Mouse (Mus musculus) liver, postnatal 0 days (tissue): Measurements from ENCODE around the gene Ctnnb1.

Experiments used
- CTCF ChIP-seq: sonication (generic); IDR thresholded peaks from 2 replicates; pipeline ENCODE4 v1.5.1; 2016; ENCODE audit warnings: antibody characterized with exemption, low read depth
- EP300 ChIP-seq: IDR thresholded peaks from 2 replicates; pipeline ENCODE4 v1.6.1; 2016; ENCODE audit warnings: antibody characterized with exemption, low read depth, mild to moderate bottlenecking

DNA sequence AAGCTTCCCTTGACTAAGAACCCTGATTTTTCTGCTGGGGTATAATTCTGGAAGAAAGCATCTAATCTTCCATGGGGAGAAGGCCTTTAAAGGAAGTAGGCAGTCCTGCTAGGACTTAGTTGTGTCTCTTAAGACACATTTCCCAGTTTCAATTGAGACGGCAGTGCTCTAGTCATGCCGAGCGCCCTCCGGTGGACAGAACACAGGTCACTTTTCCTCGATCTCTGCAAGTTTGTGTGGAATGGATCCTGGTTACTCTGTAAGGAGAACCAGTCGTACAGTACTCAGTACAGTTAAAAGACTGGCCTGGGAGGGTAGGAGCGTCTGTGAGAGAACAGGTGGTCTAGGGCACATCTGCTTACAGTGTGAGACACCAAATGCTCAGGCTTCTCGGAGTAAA, 7.3 kb downstream of the Ctnnb1 start:
- TF ChIP-seq EP300 (no peak), CTCF (peak; percentile 82)
